Mouse (Mus musculus) erythroblast, embryonic 14.5 days (primary cell): ENCODE measurements around the gene Dab2ip. TPM values are rescaled to one million over a fixed set of nuclear protein-coding genes. Genes with fewer than 3 reads are reported as not detected.

Experiments used
- H3K27me3 ChIP-seq: 2 replicates; pipeline ENCODE4 v1.6.1; 2012; ENCODE audit warnings: inconsistent platforms; ENCODE audit not compliant: control insufficient read depth
- H3K36me3 ChIP-seq: 2 replicates; pipeline ENCODE4 v1.6.1; 2012; ENCODE audit warnings: mild to moderate bottlenecking, inconsistent platforms; ENCODE audit not compliant: control insufficient read depth
- H3K4me1 ChIP-seq: 2 replicates; pipeline ENCODE4 v1.6.1; 2012; ENCODE audit warnings: inconsistent platforms; ENCODE audit not compliant: control insufficient read depth
- H3K4me3 ChIP-seq: replicated peaks from 2 replicates; pipeline ENCODE3; 2012; ENCODE audit warnings: moderate library complexity, mild to moderate bottlenecking, inconsistent platforms
- H3K9me3 ChIP-seq: 2 replicates; pipeline ENCODE4 v1.6.1; 2012; ENCODE audit warnings: low read length, inconsistent platforms, mixed read lengths; ENCODE audit not compliant: control insufficient read depth
- GATA1 ChIP-seq: IDR thresholded peaks from 2 replicates; pipeline ENCODE4 v1.6.1; 2012; ENCODE audit warnings: low read length, inconsistent platforms, mixed read lengths
- TAL1 ChIP-seq: IDR thresholded peaks from 3 replicates; pipeline ENCODE4 v1.6.1; 2012; ENCODE audit warnings: low read length, inconsistent platforms, mixed read lengths
- polyA plus RNA-seq: library from polyadenylated mRNA; stranded (reverse); fragments of >175 nt; gene quantifications from 2 replicates; pipeline ENCODE4 v1.2.3, GENCODE M21; 2012

Dab2ip gene
- polyA plus RNA-seq, 1 experiment = 0.20 TPM

- Histone ChIP-seq H3K27me3 (peaks cover 15% of the 10 kb centered on the region), H3K4me1 (no peaks in the 10 kb centered on the region), H3K9me3 (no peaks in the 10 kb centered on the region), H3K4me3 (no peak overlapping the region), H3K36me3 (no peaks in the 10 kb centered on the region)
- TF ChIP-seq TAL1 (no peak), GATA1 (no peak)
Observed at GRCm38 (mm10) chr2:35667746-35668145, 109.7 kb downstream of the Dab2ip start.

DNA sequence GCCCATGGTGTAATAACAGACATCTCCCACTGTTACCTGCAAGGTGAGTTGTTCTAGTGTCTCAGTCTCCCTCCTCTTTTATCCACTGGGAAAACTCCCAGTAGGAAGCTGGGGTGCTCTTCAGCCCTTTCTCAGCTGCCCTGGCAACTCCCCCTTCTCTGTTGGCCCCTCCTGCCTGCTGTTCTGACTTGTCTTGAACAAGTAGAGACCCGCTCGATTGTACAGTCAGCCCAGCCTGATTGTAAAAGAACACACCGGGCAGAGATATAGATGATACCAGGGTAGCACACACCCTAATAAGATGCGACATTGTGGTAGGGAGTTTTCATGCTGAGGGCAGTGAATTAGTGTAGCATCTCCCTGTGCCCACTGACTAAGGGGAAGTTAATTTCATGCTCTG lies 111.2 kb downstream of the Dab2ip start:
- Histone ChIP-seq H3K4me1 (no peaks in the 10 kb centered on the region), H3K9me3 (no peaks in the 10 kb centered on the region), H3K27me3 (peaks cover under 1% of the 10 kb centered on the region; the same call in 1 of the 2 replicates), H3K4me3 (no peak overlapping the region), H3K36me3 (no peaks in the 10 kb centered on the region)
- no peak for TF ChIP-seq TAL1
- no peak for TF ChIP-seq GATA1

GRCm38 (mm10) chr2:35669748-35670147 lies 111.7 kb downstream of the Dab2ip start:
- no peaks in the 10 kb centered on the region for H3K36me3 ChIP-seq
- H3K4me3 ChIP-seq = no peak overlapping the region
- no peaks in the 10 kb centered on the region for H3K4me1 ChIP-seq
- H3K9me3 ChIP-seq = no peaks in the 10 kb centered on the region
- TF ChIP-seq GATA1 (no peak), TAL1 (no peak)
- no peaks in the 10 kb centered on the region for H3K27me3 ChIP-seq

DNA sequence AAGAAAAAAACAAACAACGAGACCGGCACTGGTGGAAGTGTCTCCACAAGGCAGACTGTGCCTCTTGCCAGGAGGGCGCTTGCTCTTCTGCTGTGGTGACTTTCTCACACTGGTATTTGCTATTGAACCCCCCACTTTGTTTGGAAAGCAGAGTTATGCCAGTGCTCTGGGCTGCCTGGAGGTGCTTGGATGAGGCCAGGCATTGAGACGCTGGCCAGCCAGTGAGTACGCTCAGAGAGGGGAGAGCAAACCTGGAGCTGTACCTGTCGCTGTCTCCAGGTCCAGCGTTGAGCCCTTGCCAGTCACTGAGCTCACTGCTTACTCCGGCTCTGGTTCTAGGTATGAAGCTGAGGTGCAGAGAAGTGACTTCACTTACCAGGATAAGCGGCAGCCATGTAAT lies 112.2 kb downstream of the Dab2ip start:
- no peak overlapping the region for H3K4me3 ChIP-seq
- TF ChIP-seq GATA1 (no peak), TAL1 (no peak)
- no peaks in the 10 kb centered on the region for H3K36me3 ChIP-seq
- no peaks in the 10 kb centered on the region for H3K9me3 ChIP-seq
- no peaks in the 10 kb centered on the region for H3K4me1 ChIP-seq
- H3K27me3 ChIP-seq = no peaks in the 10 kb centered on the region

DNA sequence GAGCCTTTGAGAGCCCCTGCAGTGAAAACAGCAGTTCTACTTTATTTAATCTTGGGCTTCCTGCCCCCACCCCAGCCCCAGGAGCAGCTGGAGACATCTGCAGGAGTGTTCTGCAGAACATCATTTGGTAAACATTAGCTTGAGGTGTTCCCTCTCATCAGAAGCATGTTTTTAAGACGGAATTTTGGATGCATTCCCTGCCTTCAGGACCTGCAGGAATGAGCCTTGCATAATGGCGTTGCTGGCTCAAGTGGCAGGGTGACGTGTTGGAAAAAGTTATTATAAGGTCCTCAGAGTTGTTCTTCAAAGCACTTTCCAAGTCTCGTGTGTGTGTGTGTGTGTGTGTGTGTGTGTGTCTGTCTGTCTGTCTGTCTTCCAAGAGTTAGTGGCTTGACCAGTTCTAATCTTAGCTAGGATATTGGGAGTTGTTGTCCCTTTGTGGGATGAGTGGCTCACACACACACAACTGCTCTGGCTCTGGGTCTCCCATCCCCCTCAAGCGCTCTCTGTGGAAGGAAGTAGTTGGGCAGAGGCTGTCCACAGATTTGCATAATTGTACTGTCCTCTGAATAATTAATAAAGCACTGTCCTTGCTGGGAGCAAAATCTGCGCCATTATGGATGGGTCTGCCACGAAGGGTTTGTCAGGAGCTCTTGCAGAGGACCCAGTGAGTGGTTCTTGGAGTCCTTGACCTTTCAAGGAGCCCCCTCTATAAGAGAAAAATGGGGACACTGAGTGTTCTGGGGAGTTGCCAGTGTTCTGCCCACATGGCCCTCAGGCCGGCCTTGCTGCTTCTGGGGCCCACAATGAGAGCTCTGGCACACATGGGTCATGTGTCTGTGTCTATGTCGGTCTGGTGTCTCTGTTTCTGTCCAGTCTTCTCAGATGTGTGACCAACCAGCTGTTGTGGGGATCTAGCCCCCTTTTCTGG lies 114.2 kb downstream of the Dab2ip start:
- Histone ChIP-seq H3K4me1 (no peaks in the 10 kb centered on the region), H3K4me3 (no peak overlapping the region), H3K27me3 (no peaks in the 10 kb centered on the region), H3K36me3 (no peaks in the 10 kb centered on the region), H3K9me3 (no peaks in the 10 kb centered on the region)
- TF ChIP-seq TAL1 = no peak
- no peak for TF ChIP-seq GATA1

DNA sequence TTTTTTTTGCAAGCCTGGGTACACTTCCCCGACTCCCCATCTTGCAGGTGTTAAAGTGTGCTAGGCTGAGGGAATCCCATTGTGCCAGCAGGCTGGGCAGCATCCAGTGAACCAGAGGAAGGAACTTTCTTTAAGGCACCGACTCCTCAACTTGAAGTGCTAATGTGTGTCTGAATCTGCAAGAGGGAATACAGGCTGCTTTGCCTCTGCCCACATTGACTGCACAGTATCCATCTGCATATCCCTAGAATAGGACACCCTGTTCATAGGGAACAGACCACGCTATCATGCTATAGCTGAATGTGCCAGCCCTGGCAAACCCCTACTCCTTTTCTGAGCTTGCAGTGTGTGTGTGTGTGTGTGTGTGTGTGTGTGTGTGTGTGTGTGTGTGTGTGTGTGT lies 115.1 kb downstream of the Dab2ip start:
- no peaks in the 10 kb centered on the region for H3K36me3 ChIP-seq
- no peaks in the 10 kb centered on the region for H3K4me1 ChIP-seq
- TF ChIP-seq TAL1 = no peak
- TF ChIP-seq GATA1 = no peak
- H3K9me3 ChIP-seq = no peaks in the 10 kb centered on the region
- no peak overlapping the region for H3K4me3 ChIP-seq
- no peaks in the 10 kb centered on the region for H3K27me3 ChIP-seq

GRCm38 (mm10) chr2:35673986-35674385 lies 115.9 kb downstream of the Dab2ip start:
- TF ChIP-seq TAL1 = no peak
- TF ChIP-seq GATA1 = no peak
- Histone ChIP-seq H3K4me3 (no peak overlapping the region), H3K9me3 (no peaks in the 10 kb centered on the region), H3K27me3 (no peaks in the 10 kb centered on the region), H3K36me3 (no peaks in the 10 kb centered on the region), H3K4me1 (no peaks in the 10 kb centered on the region)

DNA sequence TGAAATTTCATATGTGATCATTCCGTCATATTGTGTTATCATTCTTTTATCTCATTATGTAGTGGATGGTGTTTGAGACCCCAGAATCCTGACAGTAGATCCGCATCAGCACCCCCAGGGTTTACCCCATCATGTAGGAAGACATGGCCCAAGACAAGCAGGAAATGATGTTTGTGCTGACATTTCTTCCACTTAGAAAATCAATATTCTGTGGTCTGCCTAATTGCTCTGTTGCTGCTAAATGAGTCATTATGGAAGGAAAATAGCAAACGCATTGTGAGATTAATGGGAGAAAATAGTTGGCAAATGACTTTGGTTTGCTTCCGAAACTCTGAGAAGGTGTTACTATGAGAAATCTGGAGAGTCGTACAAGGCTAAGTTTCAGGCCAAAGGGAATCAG lies 116.4 kb downstream of the Dab2ip start:
- TF ChIP-seq TAL1 (no peak), GATA1 (no peak)
- Histone ChIP-seq H3K27me3 (no peaks in the 10 kb centered on the region), H3K9me3 (no peaks in the 10 kb centered on the region), H3K4me3 (no peak overlapping the region), H3K36me3 (no peaks in the 10 kb centered on the region), H3K4me1 (no peaks in the 10 kb centered on the region)

DNA sequence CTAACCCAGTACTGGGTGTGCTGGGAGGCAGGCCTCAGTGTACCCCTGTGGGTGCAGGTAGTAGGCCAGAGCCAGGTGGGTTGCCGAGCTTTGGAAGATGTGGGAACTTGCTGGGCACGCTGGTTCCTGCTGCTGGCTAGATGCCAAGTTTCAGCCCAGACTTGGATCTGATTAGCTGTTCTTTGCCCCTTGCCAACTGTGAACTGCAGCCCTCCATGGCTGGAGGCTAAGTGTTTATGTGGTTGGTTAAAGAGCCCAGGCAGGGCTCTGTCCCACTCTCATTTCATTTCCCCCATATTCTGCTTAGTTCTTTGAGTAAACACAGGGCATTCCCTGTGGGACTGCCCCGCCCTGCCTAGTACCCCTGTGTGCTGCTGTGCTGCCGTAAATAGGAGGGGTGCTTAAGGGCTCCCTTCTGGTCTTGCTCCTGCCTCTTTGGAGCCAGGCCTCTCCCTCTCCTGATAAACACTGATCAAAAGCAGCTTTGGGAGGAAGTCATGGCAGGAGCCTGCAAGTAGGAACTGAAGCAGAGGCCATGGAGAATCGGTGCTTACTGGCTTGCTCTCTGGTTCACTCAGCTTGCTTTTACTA lies 118.1 kb downstream of the Dab2ip start:
- Histone ChIP-seq H3K4me1 (peaks cover 1% of the 10 kb centered on the region; the same call in 1 of the 2 replicates), H3K36me3 (no peaks in the 10 kb centered on the region), H3K9me3 (no peaks in the 10 kb centered on the region), H3K27me3 (no peaks in the 10 kb centered on the region), H3K4me3 (no peak overlapping the region)
- TF ChIP-seq GATA1 (no peak), TAL1 (no peak)
